Mouse (Mus musculus) layer of hippocampus, adult 6 months (tissue): ENCODE results near the gene Stpg2. TPM values are rescaled to one million over a fixed set of nuclear protein-coding genes. Genes with fewer than 3 reads are reported as not detected.

Source experiments
- long read RNA-seq, 2 experiments: library from polyadenylated mRNA; unstranded; transcript quantifications; one replicate each; pipeline ENCODE4 v2.0.0; 2019 to 2020
- polyA plus RNA-seq: library from polyadenylated mRNA; unstranded; fragments of <200 nt; fragmentation: Nextera tagmentation; gene quantifications from 2 replicates; pipeline ENCODE4 v1.2.3, GENCODE M21; 2021

Stpg2 gene
- polyA plus RNA-seq, result 0.21 TPM in 1 of 2 replicates, not detected in the other
- long read RNA-seq, experiment 1, result 0 reads
- long read RNA-seq, experiment 2, result 0 reads

GRCm38 (mm10) chr3:139205444-139205998 is at the start of gene Stpg2:
Gene Stpg2 (plus strand): TSS chr3:139205694.

Other genes with a start within 250 kb of the Stpg2 start
- gene Rap1gds1, start 130.5 kb upstream of the Stpg2 start, polyA plus RNA-seq, result 96.2 and 116 TPM in 2 replicates